Mouse (Mus musculus) adrenal gland, adult 18-20 months (tissue): ENCODE measurements around the gene Nos2. TPM values are rescaled to one million over a fixed set of nuclear protein-coding genes. Genes with fewer than 3 reads are reported as not detected.

Experiments
- DNase-seq, 2 experiments: peaks; one replicate each; pipeline ENCODE4 v3.0.0; 2021 to 2022; ENCODE audit warnings: low spot score in 2 of 2
- total RNA-seq, 2 experiments: library from RNA; stranded (reverse); gene quantifications; 1 replicate in 1 of 2; 2 replicates in 1 of 2; pipeline ENCODE4 v1.2.3; 2021

Nos2 gene
- total RNA-seq, 2 experiments from 2014 or later: 0.30 to 1.7 TPM

DNA sequence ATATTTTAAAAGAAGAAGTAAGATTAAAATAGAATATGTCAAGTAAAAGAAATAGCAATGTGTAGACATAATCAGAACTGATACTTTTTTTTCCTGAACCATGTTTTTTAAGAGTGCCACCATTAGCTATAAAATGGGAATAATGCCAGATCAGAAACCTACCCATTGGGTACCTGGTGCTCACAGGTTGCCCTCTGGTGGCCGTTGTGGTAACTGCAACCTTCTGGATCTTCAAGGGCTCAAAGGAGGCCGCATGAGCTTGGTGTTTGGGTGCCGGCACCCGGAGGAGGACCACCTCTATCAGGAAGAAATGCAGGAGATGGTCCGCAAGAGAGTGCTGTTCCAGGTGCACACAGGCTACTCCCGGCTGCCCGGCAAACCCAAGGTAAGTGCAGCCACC, 35.7 kb downstream of the Nos2 start:
- DNase-seq: peak; percentile 79 to 85

DNA sequence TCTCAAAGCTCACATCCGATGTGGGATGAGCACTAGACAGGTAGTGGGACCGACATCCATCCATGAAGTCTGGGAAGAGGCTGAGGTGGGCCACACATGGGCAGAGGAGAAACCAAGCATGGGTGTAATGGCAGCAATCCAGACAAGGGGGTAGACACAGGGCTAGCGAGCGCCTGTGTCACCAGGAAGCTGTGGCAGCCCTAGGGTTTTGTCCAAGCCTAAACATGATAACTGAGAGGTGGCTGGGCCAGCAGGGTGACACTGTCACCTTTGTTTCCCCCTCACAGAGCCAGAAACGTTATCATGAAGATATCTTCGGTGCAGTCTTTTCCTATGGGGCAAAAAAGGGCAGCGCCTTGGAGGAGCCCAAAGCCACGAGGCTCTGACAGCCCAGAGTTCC, 38.8 kb downstream of the Nos2 start:
- DNase-seq: no peak

DNA sequence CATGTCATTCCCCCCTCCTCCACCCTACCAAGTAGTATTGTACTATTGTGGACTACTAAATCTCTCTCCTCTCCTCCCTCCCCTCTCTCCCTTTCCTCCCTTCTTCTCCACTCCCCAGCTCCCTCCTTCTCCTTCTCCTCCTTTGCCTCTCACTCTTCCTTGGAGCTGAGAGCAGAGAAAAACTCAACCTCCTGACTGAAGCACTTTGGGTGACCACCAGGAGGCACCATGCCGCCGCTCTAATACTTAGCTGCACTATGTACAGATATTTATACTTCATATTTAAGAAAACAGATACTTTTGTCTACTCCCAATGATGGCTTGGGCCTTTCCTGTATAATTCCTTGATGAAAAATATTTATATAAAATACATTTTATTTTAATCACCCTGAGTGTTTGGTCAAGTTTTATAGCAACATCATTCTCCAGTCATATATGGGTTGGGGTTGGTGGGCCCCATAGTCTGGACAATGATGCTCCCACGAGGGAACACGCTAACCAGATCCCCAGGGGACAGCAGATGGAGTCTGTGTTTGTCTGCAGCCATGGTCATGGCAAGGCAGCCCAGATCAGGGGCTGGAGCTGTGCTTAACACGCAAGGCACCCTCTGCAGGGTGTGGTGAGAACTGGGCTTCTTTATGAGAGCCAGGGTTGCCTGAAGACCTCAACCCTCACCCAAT, 39.4 kb downstream of the Nos2 start:
- DNase-seq: peak in 1 of 2 experiments; percentile 40

DNA sequence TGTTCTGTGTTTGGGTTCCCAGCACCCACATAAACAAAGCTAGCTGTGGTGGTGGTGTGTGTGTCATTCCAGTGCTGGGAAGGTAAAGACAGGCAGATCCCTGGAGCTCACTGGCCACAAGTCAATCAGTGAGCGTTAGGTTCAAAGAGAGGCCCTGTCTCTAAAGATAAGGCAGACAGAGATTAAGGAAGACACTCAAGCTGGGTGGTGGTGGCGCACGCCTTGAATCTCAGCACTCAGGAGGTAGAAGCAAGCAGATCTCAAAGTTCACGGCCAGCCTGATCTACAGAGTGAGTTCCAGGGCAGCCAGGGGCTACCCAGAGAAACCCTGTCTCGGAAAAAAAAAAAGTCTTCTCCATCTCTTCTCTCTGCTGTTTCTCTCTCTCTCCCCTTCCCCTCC, 40.6 kb downstream of the Nos2 start:
- DNase-seq: no peak

DNA sequence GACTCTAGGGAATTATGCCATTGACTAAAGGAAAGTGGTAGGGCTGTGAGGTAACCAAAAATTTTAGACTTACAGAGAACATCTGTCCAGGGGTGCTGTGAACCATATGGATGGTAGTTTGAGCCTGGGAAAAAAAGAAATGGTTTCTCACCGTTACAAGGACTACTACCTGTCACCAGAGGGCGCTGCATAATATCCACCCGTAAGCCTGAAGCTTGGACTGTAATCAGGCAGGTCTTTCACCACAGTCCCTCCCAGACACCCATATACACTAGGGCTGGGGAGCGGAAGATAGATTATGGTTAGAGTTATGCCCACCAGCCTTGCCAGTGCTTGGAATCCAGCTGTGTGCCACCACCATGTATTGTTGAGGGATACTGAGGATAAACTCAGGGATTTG, 46.8 kb downstream of the Nos2 start:
- DNase-seq: peak; percentile 42 to 48

DNA sequence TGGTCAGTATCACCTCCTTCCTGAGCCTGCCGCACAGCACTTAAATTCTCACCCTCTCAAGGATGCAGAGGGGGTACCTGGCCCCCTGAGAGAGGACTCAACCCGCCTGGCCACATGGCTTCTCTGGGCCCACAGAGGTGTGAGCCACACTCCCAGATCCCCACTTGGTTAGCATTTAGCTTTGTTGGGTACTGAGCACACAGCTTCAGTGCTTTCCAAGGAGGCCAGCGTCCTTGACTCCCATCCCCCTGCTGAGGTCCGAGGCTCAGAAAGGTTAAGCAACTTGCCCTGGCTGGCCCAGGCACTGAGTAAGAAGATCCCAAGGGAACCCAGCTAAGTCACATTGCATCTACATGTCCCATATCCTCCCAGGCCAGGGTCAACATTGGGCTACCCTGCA, 47.5 kb downstream of the Nos2 start:
- DNase-seq: no peak

DNA sequence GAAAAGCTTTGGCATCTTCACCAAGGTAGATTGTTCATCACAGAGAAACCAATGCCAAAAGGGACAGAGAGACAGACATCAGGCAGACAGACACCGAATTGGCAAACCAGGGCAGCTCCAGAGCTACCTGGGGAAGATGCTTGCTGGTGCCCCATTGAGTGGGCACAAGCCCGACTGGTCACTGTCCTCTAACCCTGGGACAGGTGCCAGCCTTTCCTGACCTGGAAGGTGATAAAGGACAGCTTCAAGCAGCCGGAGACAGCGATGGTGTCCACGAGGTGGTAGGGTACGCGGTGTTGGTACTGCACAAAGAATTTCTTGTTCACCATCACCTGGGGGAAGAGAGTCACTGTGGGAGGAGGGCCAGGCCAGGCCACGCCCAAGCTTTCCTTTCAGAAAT, 50.5 kb downstream of the Nos2 start:
- no peak for DNase-seq

DNA sequence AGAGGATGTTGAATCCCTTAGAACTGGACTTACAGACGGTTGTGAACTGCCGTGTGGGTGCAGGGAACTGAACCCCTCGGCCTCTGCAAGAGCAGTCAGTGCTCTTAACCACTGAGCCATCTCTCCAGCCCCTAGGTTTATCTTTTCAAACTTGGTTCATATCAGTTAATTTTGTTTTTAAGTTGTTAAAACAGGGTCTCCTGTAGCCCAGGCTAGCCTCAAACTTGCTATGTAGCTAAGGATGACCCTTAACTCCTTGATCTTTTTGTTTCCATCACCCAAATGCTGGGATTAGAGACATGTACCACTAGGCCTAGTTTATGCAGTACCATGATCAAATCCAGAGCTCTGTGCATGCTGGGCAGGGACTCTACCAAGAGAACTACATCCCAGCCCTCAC, 51.2 kb downstream of the Nos2 start:
- DNase-seq: no peak

DNA sequence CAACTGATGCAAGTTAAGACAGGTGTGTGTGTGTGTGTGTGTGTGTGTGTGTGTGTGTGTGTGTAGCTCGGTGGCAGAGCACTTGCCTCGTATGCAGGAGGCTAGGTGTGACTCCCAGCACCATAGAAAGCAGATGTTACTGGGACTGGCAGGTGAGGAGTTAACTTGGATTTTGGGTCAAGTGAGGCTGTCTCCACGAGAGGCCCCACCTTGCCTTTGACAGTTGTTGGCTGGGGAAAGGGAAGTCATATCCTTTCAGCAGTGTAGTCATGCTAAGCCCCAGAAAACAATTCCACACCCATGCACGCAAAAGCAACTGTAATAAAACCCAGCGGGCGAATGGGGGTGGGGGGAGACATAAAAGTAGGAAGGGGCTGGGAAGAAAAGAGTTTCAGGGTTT, 51.7 kb downstream of the Nos2 start:
- DNase-seq: no peak

DNA sequence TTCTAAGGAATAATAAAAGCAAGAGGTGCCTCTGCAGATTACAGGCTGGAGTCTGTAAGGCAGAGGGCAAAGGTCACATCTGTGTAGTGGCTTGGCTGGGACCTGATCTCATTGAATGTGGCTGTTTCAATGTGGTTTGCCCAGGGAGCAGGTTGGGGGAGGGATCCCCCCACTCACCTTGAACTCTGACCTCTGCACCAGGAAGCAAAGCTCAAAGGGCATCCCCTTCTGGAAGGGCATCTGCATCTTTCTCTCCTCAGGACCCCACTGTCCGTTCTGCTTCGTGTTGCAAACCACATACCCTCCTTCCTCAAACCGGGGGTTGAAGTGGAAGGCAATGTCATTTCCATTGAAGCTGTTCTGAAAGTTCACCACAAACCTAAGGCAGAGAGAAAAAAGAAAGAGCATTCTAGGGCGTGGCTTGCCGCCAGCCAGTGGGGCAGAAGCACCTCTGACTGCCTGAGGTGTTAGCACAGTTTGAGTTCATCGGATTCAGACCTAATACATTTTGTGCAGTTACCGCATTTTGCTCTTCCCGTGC, 52.3 kb downstream of the Nos2 start:
- no peak for DNase-seq

DNA sequence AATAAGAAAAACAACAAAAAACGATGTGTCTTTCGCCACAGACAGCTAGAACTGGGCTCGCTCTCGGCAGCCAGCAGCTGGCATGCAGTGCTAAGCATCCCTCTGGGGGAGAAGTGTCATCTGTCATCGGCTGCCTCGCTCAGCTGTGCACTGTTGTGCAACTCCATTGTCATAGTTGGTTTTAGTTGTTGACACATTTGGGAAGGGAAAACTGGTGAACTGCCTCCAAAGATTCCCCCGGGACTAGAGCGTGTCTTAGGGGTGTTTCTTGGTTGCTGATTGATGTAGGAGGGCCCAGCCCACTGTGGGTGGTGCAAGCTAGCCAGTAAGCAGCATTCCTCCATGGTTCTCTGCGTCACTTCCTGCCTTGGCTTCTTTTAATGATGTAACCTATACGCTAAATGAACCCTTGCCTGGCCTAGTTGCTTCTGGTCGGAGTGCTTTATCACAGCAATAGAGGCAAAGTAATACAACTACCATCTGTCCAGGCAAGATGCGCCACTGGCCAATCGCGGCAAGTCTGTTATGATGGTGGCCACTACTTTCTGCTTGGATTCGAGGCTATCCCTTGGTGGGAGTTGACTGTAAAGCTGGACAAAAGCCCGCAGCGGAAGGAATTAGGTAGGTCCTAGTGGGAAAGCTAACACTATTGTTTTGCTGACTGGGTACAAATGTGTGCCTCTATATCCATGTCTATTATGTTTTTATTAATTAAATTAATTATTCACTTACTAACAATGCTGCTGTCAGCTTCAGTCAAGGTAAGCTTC, 53.0 kb downstream of the Nos2 start:
- DNase-seq: no peak

DNA sequence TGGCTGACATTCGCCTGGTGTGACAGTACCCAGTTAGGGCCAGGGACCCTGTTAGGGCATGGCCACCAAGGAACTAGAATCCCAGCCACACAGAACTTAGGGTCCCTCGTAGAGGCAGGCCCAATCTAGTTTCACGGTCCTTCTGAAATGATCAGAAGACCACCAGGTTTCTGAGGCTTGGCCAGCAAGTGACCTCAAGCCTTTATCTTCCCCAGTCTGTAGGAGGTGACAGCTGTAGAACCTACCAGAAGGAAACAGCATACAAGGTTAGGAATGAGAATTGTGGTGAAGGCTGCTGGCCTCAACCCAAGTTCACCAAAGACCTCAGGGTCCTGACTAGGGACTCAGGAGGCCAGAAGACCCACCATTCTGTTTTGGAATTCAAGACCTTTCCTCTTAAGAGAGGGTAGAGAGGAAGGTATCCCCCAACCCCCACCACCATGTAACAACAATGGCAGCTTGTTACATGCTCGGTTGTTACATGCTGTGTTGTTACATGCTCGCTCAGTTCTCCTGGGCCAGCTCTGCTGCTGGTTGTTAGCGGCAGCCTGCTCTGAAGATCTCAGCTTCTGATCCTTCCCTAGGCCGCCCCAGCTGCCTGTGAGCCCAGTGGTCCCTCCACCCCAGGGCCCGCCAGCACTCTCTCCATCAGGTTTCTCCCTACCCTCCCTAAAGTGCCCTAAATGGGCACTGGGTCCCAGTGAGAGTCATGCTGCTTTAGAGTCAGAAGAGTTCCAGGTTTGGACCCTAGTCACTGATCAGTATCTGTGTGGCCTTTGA, 56.3 kb downstream of the Nos2 start:
- DNase-seq: no peak

DNA sequence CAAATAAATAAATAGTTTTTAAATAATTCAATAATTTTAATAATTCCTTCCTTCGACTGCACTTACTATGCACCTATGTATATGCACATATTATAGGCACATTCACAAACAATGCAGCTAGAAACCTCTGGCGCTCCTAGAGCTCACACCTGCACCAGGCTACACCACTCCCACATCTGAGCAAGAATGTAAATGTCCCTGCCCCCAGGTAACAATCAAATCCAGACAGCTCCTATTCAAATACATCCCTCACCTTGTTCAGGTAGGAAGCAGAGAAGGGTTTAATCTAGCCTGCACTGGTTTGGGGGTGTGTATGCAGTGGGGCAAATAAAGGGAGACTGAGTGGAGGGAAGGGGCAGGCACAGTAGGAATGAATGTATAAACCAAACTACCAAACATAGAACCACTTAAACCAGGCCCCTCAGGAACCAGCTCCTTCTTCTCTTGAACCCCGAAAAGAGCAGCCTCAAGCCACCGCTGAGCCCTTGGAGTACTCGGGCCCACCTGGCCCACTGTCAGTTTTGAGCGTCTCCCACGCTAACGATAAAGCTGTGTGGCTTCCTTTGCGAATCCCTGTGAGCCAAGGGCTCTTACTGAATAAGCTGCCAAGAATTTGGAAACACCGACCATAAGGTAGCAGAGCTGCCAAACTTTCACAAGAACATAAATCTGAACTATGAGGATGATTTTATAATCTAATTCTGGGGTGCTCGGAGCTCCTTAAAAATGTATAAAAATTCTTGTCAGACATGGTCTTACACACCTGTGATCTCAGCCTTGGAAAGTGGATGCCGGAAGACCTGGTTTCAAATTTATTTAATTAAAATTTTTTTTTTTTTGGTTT, 57.8 kb downstream of the Nos2 start:
- DNase-seq: no peak

DNA sequence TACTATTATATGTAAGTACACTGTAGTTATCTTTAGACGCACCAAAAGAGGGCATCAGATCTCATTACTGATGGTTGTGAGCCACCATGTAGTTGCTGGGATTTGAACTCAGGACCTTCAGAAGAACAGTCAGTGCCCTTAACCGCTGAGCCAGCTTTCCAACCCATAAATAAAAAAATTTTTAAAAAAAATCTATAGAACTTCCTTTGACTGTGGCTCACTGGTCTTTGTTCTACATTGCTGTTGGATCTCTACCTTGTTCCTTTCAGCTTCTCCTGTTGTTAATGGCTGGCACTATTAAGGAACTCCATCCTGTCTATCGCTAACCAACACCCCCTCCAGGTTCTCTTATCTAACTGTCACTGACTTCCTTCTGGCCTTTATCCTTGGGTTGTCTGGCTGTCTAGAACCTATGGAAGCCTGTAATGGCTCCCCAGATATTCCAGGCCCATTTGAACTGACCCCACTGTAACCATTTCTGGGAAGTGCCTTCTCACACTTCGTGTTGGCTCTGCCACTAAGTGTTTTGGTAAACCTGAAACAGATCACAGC, 59.6 kb downstream of the Nos2 start:
- DNase-seq: no peak

DNA sequence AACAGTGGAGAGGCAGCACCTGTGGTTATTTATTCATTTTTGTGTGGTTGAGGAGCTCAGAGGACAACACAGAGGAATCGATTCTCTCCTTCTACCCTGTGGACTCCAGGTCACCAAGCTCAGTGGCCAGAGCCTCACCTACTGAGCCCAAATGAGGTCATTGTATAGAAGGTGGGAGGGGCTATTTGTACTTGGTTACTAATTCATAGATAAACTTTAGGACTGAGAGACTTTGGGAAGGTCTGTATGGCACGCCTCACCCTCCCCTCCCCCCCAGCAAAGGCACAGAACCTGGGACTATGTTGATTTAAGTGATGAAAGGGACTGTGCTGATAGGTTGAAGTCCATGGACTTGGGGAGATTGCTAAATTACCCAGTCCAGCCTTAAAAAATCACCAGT, 61.5 kb downstream of the Nos2 start:
- DNase-seq: no peak

DNA sequence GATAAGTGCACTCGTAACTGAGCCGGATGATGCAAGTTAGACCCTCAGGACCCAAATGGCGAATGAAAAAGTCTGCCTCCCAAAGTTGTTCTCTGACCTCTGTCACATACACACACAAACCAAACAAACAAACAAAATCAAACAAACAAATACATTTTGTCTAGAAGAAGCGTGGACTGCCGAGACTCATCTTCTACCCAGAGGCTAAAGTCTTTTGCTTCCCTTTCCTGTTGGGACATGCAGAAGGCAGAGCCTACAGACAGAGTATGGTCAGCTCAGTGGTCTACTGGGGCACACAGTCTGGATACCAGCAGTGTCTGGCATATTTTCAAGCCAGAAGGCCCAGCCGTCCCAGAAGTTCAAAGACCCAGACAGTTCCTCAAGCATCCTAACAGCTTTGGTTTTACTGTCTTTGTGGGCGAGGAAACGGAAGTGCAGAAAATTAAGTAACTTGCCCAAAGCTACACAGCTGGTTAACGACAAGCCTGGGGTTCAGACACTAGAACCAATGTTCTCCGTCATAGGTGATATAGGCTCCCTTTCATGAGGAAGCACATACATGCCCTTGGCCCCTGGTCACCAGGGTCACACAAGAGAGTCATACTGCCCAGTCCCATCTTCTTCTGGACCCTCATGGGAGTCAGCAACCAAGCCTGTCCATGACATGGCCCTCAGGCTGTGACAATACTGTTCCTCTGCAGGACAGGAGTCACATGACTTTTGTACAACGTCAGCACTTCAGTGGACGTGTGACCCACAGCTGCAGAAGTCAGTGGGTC, 62.1 kb downstream of the Nos2 start:
- DNase-seq: no peak

DNA sequence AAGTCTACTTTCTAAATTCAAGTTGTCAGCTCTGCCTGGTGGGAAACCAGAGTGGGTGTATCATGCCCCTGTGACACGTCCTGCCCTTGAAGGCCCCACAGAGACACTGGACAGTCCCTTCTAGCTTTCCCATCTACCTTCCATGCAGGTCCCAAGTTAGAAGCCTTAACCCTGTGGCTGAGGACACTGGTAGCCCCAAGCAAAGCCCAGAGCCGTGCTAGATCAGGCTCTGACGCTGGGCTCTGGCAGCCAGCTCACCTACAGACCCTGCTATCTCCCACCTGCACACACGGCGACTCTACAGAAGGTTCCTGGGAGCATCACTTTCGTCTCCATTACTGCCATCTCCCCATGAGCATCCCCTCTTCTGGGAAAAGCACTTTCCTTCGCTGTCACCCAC, 63.0 kb downstream of the Nos2 start:
- DNase-seq: no peak

DNA sequence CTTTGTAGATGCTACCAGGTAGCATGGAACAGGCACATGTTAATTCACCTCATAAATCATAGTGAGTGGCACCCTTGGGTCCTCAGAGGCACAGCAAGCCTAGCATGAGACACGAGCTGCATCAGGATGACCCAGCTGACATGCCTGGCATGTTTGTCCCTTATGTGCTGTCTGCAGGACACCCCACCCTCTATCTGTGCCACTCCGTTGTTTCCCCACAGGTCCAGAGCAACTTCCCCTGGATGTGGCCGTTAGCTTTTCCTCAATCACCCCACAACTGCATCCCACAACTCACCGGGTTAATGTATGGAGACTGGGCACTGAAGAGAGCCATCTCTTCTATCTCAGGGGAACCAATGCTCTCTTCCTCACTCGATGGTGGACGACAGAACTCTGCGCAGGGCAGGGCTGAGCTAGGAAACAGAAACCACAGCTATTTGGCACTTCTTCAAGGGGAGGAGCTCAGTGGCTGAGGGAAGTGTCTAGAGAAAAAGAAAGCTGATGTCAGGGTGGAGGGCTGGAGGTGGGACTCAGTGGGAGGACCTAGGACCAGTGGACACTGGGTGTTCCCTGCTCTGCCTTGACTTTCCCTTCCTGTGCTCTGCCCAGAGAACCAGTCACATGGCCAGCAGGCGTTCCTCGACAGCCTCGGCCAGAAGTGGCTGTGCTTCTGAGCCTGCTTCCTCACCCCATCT, 64.0 kb downstream of the Nos2 start, which contains the start of gene Lgals9:
Lgals9 (minus strand) TSS at position 464 of the 695 bp plus-strand sequence.
- peak; percentile 34 to 51 for DNase-seq

DNA sequence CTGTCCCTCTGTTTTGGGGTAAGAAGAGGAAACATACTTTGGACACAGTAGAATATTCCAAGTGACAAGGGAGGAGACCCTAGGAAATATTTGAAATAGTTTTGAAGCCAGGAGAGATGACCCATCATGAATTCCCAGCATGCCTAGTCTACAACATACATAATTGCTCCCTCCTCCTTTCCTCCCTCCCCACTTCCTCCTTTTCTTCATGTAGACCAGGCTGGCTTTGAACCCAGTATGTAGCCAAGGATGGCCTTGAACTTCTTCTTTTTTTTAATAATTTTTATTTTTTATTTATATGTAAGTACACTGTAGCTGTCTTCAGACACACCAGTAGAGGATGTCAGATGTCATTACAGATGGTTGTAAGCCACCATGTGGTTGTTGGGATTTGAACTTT, 64.9 kb downstream of the Nos2 start:
- DNase-seq: no peak
